Mouse (Mus musculus): ENCODE data around the gene Tmbim6.

DNA sequence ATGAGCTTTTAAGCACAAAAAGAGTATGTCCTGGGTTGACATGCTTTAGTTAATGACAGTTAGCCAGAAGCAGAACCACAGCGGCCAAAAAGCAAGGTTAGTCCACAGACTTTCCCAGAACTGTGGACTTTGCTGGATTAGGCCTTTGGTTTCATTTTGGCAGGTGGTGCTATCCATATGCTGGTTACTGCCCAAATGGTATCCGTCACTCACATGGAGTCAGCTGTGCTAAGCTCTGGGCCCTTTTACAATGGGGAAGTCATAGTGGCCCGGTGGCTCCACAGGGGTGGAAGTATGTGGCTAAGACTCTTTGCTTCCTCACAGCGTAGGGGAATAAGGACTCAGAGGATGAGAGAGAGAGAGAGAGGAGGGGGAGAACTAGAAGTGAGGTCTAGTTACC, 4.7 kb upstream of the Tmbim6 start:
- no peak for TF ChIP-seq CTCF (IDR thresholded peaks at IDR 0.05; ENCODE audit: low read depth)
- no peak for TF ChIP-seq EP300 (IDR thresholded peaks at IDR 0.05; ENCODE audit: low read depth)

Measured in liver, embryonic 14.5 days (tissue).